Mouse (Mus musculus) olfactory bulb, adult 2 months (tissue): Measurements from ENCODE around the gene Synpo2.
A peak's percentile ranks its signal among the peaks of the same experiment; 100 is the strongest.

Experiments used
- CTCF ChIP-seq: fragments of 200-500 bp; IDR thresholded peaks from 2 replicates; pipeline ENCODE4 v1.5.1; 2012; ENCODE audit warnings: low read depth, mild to moderate bottlenecking, low read length, moderate library complexity; ENCODE audit not compliant: insufficient read depth
- POLR2A ChIP-seq: fragments of 200-500 bp; IDR thresholded peaks from 2 replicates; pipeline ENCODE4 v1.6.1; 2012; ENCODE audit warnings: mild to moderate bottlenecking, low read depth, low read length, moderate library complexity; ENCODE audit not compliant: insufficient read depth

- TF ChIP-seq POLR2A (no peak; the same call in 1 of the 2 replicates), CTCF (0 out of 2 replicates have a peak, but pooled peaks have one; percentile 10)
These were observed at the start of gene Synpo2 for GRCm38 (mm10) chr3:123235921-123236320.
